Mouse (Mus musculus) brown adipose tissue, adult 24 weeks (tissue): Measurements from ENCODE around the gene Ube4b. TPM values are rescaled to one million over a fixed set of nuclear protein-coding genes. Genes with fewer than 3 reads are reported as not detected.
"Not testable (repeated sequence)": the region's sequence is repeated elsewhere in the genome, so short reads cannot be mapped to it uniquely, and the experiment has no call there.

Experiments
- H3K27ac ChIP-seq: fragments of 200-500 bp; replicated peaks from 2 replicates; pipeline ENCODE4 v1.5.1; 2012; ENCODE audit warnings: low read depth, mild to moderate bottlenecking, low read length
- H3K4me1 ChIP-seq: fragments of 200-500 bp; 2 replicates; pipeline ENCODE4 v1.6.1; 2012; ENCODE audit warnings: low read length, mixed read lengths; ENCODE audit not compliant: control insufficient read depth, insufficient read depth, insufficient read length
- H3K4me3 ChIP-seq: fragments of 200-500 bp; 2 replicates; pipeline ENCODE4 v1.5.1; 2012; ENCODE audit warnings: low read depth, mild to moderate bottlenecking, low read length, moderate library complexity; ENCODE audit not compliant: insufficient read depth
- polyA plus RNA-seq: library from polyadenylated mRNA; stranded (reverse); fragments of >200 nt; gene quantifications from 2 replicates; pipeline ENCODE4 v1.2.4, GENCODE M21; 2012; ENCODE audit not compliant: missing spikeins, insufficient read depth, insufficient read length

The Ube4b gene
- polyA plus RNA-seq = 28.4 and 29.3 TPM in 2 replicates

DNA sequence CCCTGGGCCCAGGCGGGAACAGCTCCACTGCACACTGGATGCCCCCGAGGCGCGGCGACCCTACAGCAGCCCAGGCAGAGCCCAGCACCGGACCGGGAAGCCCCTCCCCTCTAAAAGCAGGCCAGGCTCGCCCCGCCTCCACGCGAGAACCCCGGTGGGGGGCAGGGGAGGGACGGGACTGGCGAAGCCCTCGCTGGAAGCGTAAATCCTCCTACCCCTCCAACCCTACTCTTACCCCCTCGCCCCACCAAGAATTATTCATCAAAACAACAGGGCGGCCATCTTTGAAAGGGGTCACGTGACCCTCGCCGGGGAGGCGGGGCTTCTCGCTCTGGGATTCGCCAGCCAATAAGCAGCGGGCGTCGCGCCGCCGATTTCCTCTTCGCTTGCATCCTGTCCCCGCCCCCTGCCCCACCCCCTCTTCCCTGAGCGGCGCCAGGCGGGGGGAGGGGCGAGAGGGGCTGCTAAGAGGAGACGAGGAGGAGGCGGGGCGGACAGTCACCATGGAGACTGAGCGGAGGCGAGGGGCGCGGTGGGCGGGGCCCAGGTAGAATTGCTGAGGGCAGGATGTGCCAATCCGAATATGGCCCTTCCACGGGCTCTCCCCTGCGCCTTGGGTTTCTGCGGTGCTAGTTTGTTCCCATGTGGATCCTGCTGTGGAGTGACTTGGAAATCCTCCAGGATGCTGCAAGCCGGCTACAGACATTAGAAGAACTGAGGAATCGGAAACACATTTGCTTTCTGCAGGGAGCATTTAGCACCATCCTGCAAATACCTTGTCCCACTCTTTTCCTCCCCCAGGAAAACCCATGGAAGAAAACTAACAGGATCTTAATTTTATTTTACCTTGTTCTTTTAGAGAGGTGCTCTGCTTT lies at the start of gene Ube4b:
Ube4b (minus strand) TSS at position 425 of the 875 bp plus-strand sequence.
- Histone ChIP-seq H3K27ac (peak within 1 kb of the TSS; percentile 77), H3K4me1 (peaks cover 3% of the 10 kb centered on the region; the same call in 1 of the 2 replicates)

DNA sequence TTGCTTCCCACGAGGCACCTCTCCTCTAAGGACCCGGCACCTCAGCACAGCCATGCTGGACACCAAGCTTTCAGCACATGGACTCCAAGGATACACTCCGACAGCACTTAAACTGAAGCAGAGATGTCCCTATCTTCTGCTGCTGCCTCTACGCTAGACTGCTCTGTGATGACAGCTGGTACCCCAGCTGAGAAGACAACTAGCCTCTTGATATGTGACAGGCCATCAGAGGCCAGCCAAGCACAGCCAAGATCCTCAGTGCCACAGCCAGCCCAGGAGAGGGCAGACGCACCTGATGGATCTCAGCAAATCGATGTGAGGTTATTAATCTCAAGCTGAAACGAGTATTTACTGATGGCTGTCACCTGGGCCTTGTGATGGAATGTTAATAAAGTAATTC lies 48.5 kb upstream of the Ube4b start:
- Histone ChIP-seq H3K4me1 (no peaks in the 10 kb centered on the region; the same call in 1 of the 2 replicates), H3K4me3 (no peak overlapping the region), H3K27ac (no peak overlapping the region)

More for the DNA sequence above, at the start of gene Ube4b:
- H3K4me3 ChIP-seq = peak within 1 kb of the TSS; percentile 91

DNA sequence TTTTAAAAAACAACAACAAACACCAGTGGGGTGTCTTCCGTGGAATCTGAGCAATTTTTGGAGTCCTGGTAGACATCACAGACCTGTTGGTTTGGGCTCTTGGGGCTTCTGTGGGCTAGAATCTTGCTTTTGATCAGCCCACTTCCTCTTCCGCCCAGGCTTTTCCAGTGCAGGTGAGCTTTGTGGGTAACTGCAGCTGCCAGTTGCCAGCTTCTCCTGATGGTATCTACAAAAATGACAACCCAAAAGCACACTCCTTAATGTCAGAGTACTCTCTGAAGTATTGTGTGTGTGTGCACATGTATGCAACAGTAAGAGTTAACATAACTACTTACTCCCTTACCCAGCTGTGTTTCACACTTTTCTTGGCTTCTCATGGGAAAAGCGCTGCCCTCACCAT lies 43.0 kb upstream of the Ube4b start:
- Histone ChIP-seq H3K4me1 (no peaks in the 10 kb centered on the region), H3K4me3 (no peak overlapping the region), H3K27ac (no peak overlapping the region)

DNA sequence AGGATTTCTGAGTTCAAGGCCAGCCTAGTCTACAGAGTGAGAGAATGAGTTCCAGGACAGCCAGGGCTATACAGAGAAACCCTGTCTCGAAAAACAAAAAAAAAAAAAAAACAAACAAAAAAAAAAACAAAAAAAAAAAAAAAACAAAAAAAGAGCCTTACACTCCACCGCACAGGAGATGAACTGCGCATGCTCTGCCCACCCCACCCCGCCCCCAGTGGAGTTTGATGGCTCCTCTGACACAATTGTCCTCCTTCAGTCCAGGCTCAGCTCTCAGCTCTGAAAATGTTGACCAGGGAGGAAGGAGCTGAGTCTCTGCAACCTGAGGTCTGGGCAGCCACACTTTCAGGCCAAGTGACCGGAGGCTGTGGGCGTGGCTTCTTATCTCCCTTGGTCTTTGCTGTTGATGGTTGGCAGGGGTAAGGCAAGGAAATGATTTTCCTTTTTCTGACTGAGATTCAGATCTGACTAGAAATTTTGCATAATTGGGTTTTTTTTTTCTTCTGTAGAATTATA lies 36.9 kb upstream of the Ube4b start:
- Histone ChIP-seq H3K4me3 (no peak overlapping the region), H3K4me1 (peaks cover 23% of the 10 kb centered on the region), H3K27ac (no peak overlapping the region)

DNA sequence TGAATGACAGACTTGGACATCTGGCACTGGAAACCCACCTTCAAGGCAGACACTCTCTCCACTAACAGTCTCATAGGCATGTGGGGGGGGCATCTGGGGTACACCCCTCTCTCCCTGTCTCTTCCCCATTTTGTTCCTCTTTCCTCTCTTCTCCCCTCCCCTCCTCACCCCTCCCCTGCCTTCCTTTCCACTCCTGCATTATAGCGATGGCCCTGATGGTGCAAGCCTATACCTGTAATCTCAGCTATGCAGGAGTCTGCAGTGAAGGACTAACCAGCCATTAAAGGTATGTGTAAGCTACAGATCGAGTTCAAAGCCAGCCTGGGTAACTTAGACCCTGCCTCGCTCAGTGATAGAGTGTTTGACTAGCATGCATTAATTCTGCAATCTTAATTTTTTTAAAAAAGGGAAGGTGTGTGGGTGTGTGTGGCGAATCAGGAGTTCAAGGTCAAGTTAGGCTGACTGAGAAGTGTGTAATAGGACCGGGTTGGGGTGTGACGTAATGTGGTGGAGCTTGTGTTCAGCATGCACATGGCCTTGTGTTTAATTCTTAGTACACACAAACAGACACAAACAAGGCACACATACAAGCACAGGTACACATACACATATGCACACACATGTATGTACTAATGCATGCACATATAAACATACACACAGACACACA lies 35.9 kb upstream of the Ube4b start:
- Histone ChIP-seq H3K27ac (no peak overlapping the region; the same call in 1 of the 2 replicates), H3K4me3 (no peak overlapping the region), H3K4me1 (peaks cover 28% of the 10 kb centered on the region)

DNA sequence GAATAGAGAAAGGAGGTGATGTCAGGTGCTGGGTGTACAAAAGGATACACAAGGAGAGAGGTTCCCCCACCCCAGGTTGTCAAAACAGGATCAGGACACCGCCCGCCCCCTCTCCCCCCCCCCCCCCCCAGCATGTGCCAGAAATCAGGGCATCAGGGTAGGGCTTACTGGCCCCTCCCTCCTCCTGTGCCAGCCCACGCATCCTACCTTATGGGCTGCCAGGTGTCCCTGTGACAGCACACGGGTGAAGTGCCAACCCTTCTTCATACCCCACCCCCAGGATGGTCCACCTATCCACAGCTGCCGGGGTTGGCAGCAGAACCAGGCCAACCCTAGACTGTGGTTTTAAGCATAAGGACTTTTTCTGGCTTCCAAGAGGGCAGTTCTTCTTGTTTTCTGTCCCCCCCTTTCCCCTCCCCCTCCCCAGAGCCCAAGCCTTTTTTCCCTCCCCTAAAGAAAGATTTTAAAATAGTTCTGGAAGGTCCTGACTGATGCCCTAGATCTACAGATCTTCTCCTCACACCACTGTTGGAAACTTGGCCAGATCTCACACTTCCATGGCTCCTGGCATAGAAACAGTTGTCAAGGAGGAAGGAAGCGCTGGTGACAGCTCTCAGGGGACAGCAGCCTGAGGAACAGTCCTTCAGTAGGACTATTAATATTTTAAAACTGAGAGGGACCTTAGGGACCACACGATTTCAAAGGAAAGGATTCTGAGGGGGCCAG lies 35.2 kb upstream of the Ube4b start:
- H3K4me1 ChIP-seq = peaks cover 30% of the 10 kb centered on the region
- peak overlapping the region; percentile 27; the same call in 1 of the 2 replicates for H3K27ac ChIP-seq
- no peak overlapping the region for H3K4me3 ChIP-seq

DNA sequence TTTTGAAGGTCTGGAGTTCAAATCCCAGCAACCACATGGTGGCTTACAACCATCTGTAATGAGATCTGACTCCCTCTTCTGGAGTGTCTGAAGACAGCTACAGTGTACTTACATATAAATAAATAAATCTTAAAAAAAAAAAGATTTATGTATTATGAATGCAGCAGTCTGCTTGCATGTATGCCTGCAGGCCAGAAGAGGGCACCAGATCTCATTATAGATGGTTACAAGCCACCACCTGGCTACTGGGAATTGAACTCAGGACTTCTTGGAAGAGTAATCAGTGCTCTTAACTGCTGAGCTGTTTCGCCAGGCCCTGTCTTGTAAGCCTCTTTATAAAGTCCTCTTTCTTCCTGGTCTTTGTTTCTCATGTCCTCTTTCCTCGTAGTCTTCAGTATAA lies 33.9 kb upstream of the Ube4b start:
- peaks cover 37% of the 10 kb centered on the region for H3K4me1 ChIP-seq
- not testable (repeated sequence) for H3K4me3 ChIP-seq, H3K27ac ChIP-seq

DNA sequence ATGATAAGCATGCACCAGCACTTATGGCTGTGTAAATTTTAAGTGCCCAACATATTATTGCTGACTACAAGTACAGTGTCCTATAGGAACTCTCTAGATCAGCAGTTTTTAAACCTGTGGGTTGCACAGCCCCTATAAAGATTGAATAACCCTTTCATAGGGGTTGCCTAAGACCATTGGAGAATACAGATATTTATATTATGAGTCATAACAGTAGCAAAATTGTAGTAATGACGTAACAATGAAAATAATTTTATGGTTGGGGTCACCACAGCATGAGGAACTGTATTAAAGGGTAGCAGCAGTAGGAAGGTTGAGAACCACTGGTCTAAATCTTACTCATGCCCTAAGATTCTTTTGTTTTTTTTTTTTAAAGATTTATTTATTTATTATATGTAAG lies 32.9 kb upstream of the Ube4b start:
- Histone ChIP-seq H3K4me3 (no peak overlapping the region), H3K27ac (no peak overlapping the region)

DNA sequence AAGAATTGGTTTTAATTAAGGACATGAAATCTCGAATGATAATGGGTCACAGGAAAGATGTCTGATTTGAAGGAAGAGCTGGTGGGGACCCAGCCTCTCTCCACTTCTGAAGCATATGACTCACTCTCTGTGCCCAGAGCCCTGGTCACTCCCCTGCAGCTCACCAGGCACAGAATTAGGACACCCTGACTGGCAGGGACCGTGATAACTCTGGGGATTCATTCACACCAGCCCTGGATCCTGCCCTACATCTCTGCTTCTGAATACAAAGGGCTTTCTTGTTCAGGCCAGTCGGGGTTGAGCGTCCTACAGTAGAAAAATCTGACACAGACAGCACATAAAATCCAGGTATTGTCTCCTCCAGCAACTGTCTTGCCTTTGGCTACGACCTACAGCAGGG lies 32.0 kb upstream of the Ube4b start:
- peaks cover 37% of the 10 kb centered on the region for H3K4me1 ChIP-seq
- peak overlapping the region; percentile 99 for H3K27ac ChIP-seq
- no peak overlapping the region for H3K4me3 ChIP-seq

More for the DNA sequence above, 32.9 kb upstream of the Ube4b start:
- H3K4me1 ChIP-seq = peaks cover 38% of the 10 kb centered on the region

DNA sequence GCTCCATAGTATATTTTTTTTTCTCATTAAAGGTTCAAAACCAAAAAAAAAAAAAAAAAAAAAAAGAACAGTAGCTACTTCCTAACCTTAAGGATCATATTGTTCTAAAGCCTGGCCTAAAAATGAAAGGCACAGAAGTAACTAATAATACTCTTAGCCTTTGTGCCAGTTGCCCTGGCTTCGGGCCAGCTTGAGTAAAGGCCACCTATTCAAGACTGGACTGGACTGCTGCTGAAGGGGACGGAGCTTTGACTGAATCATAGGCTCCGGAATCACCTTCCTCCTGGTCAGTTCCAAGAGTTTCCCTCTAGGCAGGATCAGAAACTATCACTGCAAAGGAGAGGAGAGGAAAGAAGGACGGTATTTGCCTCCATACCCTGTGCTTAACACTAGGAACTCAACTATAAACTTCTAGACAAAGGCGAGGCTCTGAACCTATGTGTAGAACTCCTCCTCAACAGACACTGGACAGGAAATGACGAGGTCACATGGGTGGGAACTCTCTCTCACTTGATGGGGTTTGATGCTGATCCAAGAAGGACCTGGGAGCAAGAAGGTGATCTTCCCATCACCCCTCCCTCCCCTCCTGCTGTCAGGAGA lies 31.4 kb upstream of the Ube4b start:
- peak overlapping the region; percentile 30 for H3K4me3 ChIP-seq
- peak overlapping the region; percentile 99 for H3K27ac ChIP-seq
- H3K4me1 ChIP-seq = peaks cover 36% of the 10 kb centered on the region

DNA sequence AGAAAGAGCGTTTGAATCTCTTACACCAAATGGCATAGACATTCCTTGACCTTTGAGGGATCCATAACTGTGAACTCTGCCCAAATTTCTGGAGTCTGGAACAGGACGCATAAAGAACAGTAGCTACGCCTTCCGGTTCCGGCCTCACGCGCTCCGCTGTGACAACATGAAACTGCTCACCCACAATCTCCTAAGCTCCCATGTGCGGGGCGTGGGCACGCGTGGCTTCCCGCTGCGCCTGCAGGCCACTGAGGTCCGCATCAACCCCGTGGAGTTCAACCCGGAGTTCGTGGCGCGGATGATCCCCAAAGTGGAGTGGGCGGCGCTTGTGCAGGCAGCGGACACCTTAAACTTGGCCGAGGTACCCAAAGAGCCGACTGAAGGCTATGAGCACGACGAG lies 30.6 kb upstream of the Ube4b start:
- Histone ChIP-seq H3K4me1 (peaks cover 30% of the 10 kb centered on the region), H3K4me3 (peak overlapping the region; percentile 34), H3K27ac (peak overlapping the region; percentile 98)

DNA sequence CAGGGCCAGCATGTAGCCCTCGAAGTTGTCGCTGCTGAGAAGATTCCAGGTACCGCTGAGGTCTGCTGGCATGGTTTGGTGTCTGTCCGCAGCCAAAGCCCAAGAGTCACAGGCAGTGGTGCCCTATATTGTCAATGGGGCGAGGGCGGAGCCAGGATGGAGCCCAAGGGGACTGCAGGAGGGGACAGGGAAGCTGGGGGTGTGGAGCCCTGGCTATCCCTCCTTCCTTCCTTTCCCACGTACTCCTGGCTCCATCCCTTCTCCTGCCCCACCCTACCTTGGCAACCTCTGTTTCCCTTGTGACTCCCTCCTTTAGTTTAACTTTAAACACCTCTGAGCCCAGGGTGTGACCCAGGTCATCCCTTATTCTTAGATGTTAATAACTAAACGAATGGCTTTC lies 28.3 kb upstream of the Ube4b start, which contains the start of gene Rbp7:
Rbp7 (minus strand) TSS at position 100 of the 400 bp plus-strand sequence.
- Histone ChIP-seq H3K27ac (peak within 1 kb of the TSS; percentile 82), H3K4me1 (peaks cover 24% of the 10 kb centered on the region), H3K4me3 (peak within 1 kb of the TSS; percentile 49)

DNA sequence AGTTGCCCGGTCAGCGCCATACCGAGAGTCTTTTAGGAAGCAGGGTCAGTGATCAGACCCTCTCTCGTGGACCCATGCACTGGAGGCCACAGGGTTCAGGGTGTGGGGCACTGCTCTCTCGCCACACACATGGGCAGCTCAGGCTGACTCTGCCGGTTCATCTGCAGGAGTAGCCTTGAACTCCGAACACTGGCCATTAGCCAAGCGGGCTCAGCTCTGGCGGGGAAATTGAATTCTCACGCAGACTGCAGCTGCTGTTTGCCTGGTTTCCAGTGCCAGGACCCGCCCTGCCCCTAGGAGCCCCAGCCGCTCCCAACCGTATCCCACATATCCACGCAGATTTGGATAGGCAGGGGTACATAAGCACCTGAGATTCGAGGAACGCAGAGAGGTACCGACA lies 27.7 kb upstream of the Ube4b start:
- H3K27ac ChIP-seq = peak overlapping the region; percentile 82
- peak overlapping the region; percentile 49 for H3K4me3 ChIP-seq
- peaks cover 24% of the 10 kb centered on the region for H3K4me1 ChIP-seq

DNA sequence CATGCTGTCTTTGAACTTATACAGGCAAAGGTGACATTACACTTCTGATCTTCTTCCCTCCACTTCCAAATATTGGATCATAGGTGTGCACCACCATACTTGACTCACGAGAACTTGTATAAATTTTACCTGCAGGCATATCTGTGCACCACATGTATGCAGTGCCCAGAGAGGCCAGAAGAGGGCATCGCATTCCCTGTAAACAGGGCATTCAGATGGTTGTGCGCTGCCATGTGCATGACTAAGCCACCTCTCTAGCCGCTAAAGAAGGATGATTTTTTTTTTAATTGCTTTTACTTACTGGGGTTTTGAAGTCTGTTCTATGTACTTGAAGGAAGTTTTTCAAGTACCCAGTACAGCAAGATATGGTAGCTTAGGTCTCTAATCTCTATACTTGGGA lies 27.1 kb upstream of the Ube4b start:
- Histone ChIP-seq H3K4me3 (peak overlapping the region; percentile 49), H3K4me1 (peaks cover 19% of the 10 kb centered on the region), H3K27ac (no peak overlapping the region)
